Mouse (Mus musculus): ENCODE measurements at regions not wholly inside any gene's neighbourhood (a gene's known extent, or its start where the extent isn't known, plus 50 kb on each side); places are given as distances from the start of the nearest gene placed in this dataset.

- no peaks in the 10 kb centered on the region for H3K36me3 ChIP-seq (ENCODE audit: control insufficient read depth, insufficient read depth, low read length)
- H3K4me3 ChIP-seq (ENCODE audit: low read depth, low read length) = no peak overlapping the region
- no peaks in the 10 kb centered on the region for H3K27me3 ChIP-seq (replicated peaks; ENCODE audit: control insufficient read depth, insufficient read depth, low read length)
- ATAC-seq (replicated peaks; ENCODE audit: low FRiP score, low TSS enrichment, low read depth) (no peak), DNase-seq (ENCODE audit: low spot score) (no peak)
- H3K4me2 ChIP-seq (ENCODE audit: low read length) = no peak overlapping the region
- no peak overlapping the region for H3K27ac ChIP-seq (ENCODE audit: low read depth)
- WGBS = 78% methylated on average over 22 of the region's 22 CpGs
- no peak overlapping the region for H3K9ac ChIP-seq (ENCODE audit: low read length)
- no peaks in the 10 kb centered on the region for H3K4me1 ChIP-seq (replicated peaks; ENCODE audit: control insufficient read depth, insufficient read depth, low read length)
- no peaks in the 10 kb centered on the region for H3K9me3 ChIP-seq (ENCODE audit: control insufficient read depth, low read length)
Measured at GRCm38 (mm10) chr10:117503222-117504184, 123.7 kb upstream of the Cpsf6 start.

DNA sequence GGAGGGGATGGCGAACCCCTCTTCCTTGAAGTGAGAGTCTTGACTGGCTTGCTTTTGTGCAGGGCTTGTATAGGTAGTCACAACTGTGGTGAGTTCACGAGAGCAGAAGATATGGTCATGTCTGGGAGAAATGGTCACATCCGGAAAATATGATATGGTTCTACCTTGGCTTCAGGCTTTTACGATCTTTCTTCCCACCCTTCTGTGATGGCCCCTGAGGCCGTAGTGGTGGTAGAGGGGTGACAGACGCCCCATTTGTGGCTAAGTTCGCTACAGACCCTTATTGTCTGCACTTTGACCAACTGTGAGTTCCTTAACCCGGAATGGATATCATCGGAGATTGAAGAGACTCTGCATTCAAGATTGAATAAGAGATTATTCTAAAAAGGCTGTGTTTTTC is 122.9 kb upstream of the Cpsf6 start:
- DNase-seq (ENCODE audit: low spot score) = no peak
- 89% methylated on average over 9 of the region's 9 CpGs for WGBS

DNA sequence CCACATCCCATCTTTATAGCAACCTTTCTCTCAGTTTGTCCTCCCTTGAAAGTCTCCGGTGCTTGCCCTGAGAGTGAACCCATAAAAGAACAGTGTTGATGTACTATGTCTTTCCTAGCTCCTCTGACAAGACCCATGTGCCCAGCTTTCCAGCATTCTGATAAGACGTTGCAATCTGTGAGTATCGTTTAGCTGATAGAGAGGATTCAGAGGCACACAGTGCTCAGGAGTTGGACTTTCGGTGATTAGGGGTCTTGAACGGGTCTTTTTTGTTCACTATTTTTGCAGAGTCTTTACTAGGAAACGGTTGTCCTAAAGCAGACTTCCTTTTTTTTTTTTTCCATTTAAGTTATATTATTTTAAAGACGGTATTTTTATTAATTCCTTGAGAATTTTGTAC is 122.3 kb upstream of the Cpsf6 start:
- Histone ChIP-seq H3K9ac (ENCODE audit: low read length) (no peak overlapping the region), H3K27me3 (replicated peaks; ENCODE audit: control insufficient read depth, insufficient read depth, low read length) (no peaks in the 10 kb centered on the region), H3K9me3 (ENCODE audit: control insufficient read depth, low read length) (no peaks in the 10 kb centered on the region), H3K27ac (ENCODE audit: low read depth) (no peak overlapping the region), H3K36me3 (ENCODE audit: control insufficient read depth, insufficient read depth, low read length) (no peaks in the 10 kb centered on the region), H3K4me1 (replicated peaks; ENCODE audit: control insufficient read depth, insufficient read depth, low read length) (no peaks in the 10 kb centered on the region), H3K4me2 (ENCODE audit: low read length) (no peak overlapping the region), H3K4me3 (ENCODE audit: low read depth, low read length) (no peak overlapping the region)
- no peak for ATAC-seq (replicated peaks; ENCODE audit: low FRiP score, low TSS enrichment, low read depth)
- 67% methylated on average over 7 of the region's 7 CpGs for WGBS
- no peak for DNase-seq (ENCODE audit: low spot score)

More for the DNA sequence above, 122.9 kb upstream of the Cpsf6 start:
- Histone ChIP-seq H3K4me1 (replicated peaks; ENCODE audit: control insufficient read depth, insufficient read depth, low read length) (no peaks in the 10 kb centered on the region), H3K9me3 (ENCODE audit: control insufficient read depth, low read length) (no peaks in the 10 kb centered on the region), H3K4me2 (ENCODE audit: low read length) (no peak overlapping the region), H3K9ac (ENCODE audit: low read length) (no peak overlapping the region), H3K36me3 (ENCODE audit: control insufficient read depth, insufficient read depth, low read length) (no peaks in the 10 kb centered on the region), H3K27ac (ENCODE audit: low read depth) (no peak overlapping the region), H3K27me3 (replicated peaks; ENCODE audit: control insufficient read depth, insufficient read depth, low read length) (no peaks in the 10 kb centered on the region), H3K4me3 (ENCODE audit: low read depth, low read length) (no peak overlapping the region)
- ATAC-seq (replicated peaks; ENCODE audit: low FRiP score, low TSS enrichment, low read depth) = no peak

- DNase-seq (ENCODE audit: low spot score) (no peak), ATAC-seq (replicated peaks; ENCODE audit: low FRiP score, low TSS enrichment, low read depth) (no peak)
- Histone ChIP-seq H3K9ac (ENCODE audit: low read length) (no peak overlapping the region), H3K36me3 (ENCODE audit: control insufficient read depth, insufficient read depth, low read length) (no peaks in the 10 kb centered on the region), H3K9me3 (ENCODE audit: control insufficient read depth, low read length) (no peaks in the 10 kb centered on the region), H3K4me1 (replicated peaks; ENCODE audit: control insufficient read depth, insufficient read depth, low read length) (no peaks in the 10 kb centered on the region), H3K27ac (ENCODE audit: low read depth) (no peak overlapping the region), H3K27me3 (replicated peaks; ENCODE audit: control insufficient read depth, insufficient read depth, low read length) (no peaks in the 10 kb centered on the region), H3K4me3 (ENCODE audit: low read depth, low read length) (no peak overlapping the region), H3K4me2 (ENCODE audit: low read length) (no peak overlapping the region)
- WGBS = 93% methylated on average over 1 of the region's 1 CpGs
Measured at GRCm38 (mm10) chr10:117501426-117501825, 121.6 kb upstream of the Cpsf6 start.

GRCm38 (mm10) chr10:117500457-117501108 is 120.8 kb upstream of the Cpsf6 start:
- DNase-seq (ENCODE audit: low spot score) (no peak), ATAC-seq (replicated peaks; ENCODE audit: low FRiP score, low TSS enrichment, low read depth) (no peak)
- Histone ChIP-seq H3K27me3 (replicated peaks; ENCODE audit: control insufficient read depth, insufficient read depth, low read length) (no peaks in the 10 kb centered on the region), H3K4me2 (ENCODE audit: low read length) (no peak overlapping the region), H3K9me3 (ENCODE audit: control insufficient read depth, low read length) (no peaks in the 10 kb centered on the region), H3K4me1 (replicated peaks; ENCODE audit: control insufficient read depth, insufficient read depth, low read length) (no peaks in the 10 kb centered on the region), H3K4me3 (ENCODE audit: low read depth, low read length) (no peak overlapping the region), H3K9ac (ENCODE audit: low read length) (no peak overlapping the region), H3K27ac (ENCODE audit: low read depth) (no peak overlapping the region), H3K36me3 (ENCODE audit: control insufficient read depth, insufficient read depth, low read length) (no peaks in the 10 kb centered on the region)
- WGBS = 83% methylated on average over 5 of the region's 5 CpGs

DNA sequence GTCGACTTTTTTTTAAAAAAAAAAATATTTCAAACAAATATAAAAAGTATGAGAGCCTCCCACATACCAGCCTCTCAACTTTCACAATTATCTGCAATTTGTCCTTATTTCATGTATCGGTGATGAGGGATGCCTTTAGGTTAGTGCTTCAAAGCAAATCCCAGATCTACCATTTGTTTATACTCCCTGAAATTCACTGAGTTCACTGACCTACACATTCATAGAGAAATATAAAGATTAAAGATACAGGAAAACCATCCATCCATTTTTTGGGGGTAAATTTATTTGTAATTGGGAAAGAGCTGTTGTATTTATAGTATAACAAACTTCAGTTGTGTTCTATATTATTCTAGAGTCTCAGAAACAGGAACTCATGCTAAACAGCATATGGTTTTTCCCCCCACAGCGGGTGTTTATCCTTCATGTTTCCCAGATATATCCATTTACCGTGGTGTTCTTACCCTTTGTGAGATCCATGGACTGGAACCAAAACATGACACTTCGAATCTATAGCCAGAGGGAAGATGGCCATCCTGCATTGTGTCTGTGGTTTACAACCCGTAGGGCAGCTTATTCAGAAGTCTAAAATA is 120.1 kb upstream of the Cpsf6 start:
- H3K4me3 ChIP-seq (ENCODE audit: low read depth, low read length) = no peak overlapping the region
- no peaks in the 10 kb centered on the region for H3K36me3 ChIP-seq (ENCODE audit: control insufficient read depth, insufficient read depth, low read length)
- no peak overlapping the region for H3K9ac ChIP-seq (ENCODE audit: low read length)
- H3K27ac ChIP-seq (ENCODE audit: low read depth) = no peak overlapping the region
- no peaks in the 10 kb centered on the region for H3K9me3 ChIP-seq (ENCODE audit: control insufficient read depth, low read length)
- no peaks in the 10 kb centered on the region for H3K27me3 ChIP-seq (replicated peaks; ENCODE audit: control insufficient read depth, insufficient read depth, low read length)
- no peak for ATAC-seq (replicated peaks; ENCODE audit: low FRiP score, low TSS enrichment, low read depth)
- no peaks in the 10 kb centered on the region for H3K4me1 ChIP-seq (replicated peaks; ENCODE audit: control insufficient read depth, insufficient read depth, low read length)
- 83% methylated on average over 6 of the region's 6 CpGs for WGBS
- no peak overlapping the region for H3K4me2 ChIP-seq (ENCODE audit: low read length)
- no peak for DNase-seq (ENCODE audit: low spot score)

DNA sequence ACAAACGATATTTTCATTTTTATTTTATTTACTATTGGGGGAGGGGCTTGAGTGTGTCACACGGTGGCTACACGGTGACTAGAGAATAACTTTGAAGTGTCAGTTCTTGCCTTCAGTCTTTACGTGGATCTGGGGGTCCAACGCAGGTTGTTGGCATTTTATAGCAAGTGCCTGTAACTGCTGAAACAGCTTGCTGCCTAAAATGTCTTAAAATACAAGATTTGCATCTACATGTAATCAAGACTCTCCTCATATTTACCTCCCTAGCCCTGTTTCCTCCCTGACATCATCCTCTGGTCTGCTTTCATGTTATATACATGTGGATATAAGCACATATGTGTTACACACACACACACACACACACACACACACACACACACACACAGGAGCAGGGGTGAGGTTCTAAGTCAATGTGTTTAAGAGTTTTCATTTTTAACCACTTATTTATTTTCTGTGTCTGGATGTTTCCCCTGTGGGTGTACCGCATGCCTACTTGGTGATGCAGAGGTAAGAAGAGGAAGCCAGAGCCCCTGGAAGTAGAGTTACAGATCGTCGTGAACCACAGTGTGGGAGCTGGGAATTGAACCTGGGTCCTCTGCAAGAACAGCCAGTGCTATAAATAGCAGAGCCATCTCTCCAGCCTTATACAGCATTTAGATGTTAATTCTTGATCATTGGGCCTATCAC is 119.5 kb upstream of the Cpsf6 start:
- H3K4me3 ChIP-seq (ENCODE audit: low read depth, low read length) = no peak overlapping the region
- 90% methylated on average over 8 of the region's 8 CpGs for WGBS
- no peak for ATAC-seq (replicated peaks; ENCODE audit: low FRiP score, low TSS enrichment, low read depth)

GRCm38 (mm10) chr10:117498497-117498896 is 118.7 kb upstream of the Cpsf6 start:
- no peak overlapping the region for H3K9ac ChIP-seq (ENCODE audit: low read length)
- H3K4me1 ChIP-seq (replicated peaks; ENCODE audit: control insufficient read depth, insufficient read depth, low read length) = peaks cover 6% of the 10 kb centered on the region; the same call in 1 of the 2 replicates
- no peaks in the 10 kb centered on the region for H3K27me3 ChIP-seq (replicated peaks; ENCODE audit: control insufficient read depth, insufficient read depth, low read length)
- no peak overlapping the region for H3K4me2 ChIP-seq (ENCODE audit: low read length)
- H3K4me3 ChIP-seq (ENCODE audit: low read depth, low read length) = no peak overlapping the region
- no peaks in the 10 kb centered on the region for H3K9me3 ChIP-seq (ENCODE audit: control insufficient read depth, low read length)
- no peaks in the 10 kb centered on the region for H3K36me3 ChIP-seq (ENCODE audit: control insufficient read depth, insufficient read depth, low read length)
- 63% methylated on average over 6 of the region's 6 CpGs for WGBS
- no peak overlapping the region for H3K27ac ChIP-seq (ENCODE audit: low read depth)
- ATAC-seq (replicated peaks; ENCODE audit: low FRiP score, low TSS enrichment, low read depth) = no peak
- DNase-seq (ENCODE audit: low spot score) = no peak

More for the DNA sequence above, 119.5 kb upstream of the Cpsf6 start:
- no peak overlapping the region for H3K4me2 ChIP-seq (ENCODE audit: low read length)
- no peaks in the 10 kb centered on the region for H3K9me3 ChIP-seq (ENCODE audit: control insufficient read depth, low read length)
- no peak overlapping the region for H3K9ac ChIP-seq (ENCODE audit: low read length)
- no peaks in the 10 kb centered on the region for H3K36me3 ChIP-seq (ENCODE audit: control insufficient read depth, insufficient read depth, low read length)
- DNase-seq (ENCODE audit: low spot score) = no peak
- H3K4me1 ChIP-seq (replicated peaks; ENCODE audit: control insufficient read depth, insufficient read depth, low read length) = 0 out of 2 replicates have a peak, but pooled peaks cover 4% of the 10 kb centered on the region
- H3K27ac ChIP-seq (ENCODE audit: low read depth) = no peak overlapping the region
- H3K27me3 ChIP-seq (replicated peaks; ENCODE audit: control insufficient read depth, insufficient read depth, low read length) = no peaks in the 10 kb centered on the region

Measured in intestine, embryonic 14.5 days (tissue).